Mouse (Mus musculus): ENCODE measurements around the gene Slc39a1.

- no peak for TF ChIP-seq CTCF (conservative IDR thresholded peaks at IDR 0.05; ENCODE audit: low read length)
- TF ChIP-seq NANOG (IDR thresholded peaks at IDR 0.05; ENCODE audit: borderline replicate concordance, low read length) = no peak
- TF ChIP-seq POU5F1 (IDR thresholded peaks at IDR 0.05; ENCODE audit: borderline replicate concordance, low read length) = no peak
These were observed 28.9 kb downstream of the Slc39a1 start for GRCm38 (mm10) chr3:90276858-90277257.

Measured in E14TG2a.4 (cell line).